Mouse (Mus musculus) kidney, postnatal 0 days (tissue): Measurements from ENCODE around the gene Prokr1. TPM values are rescaled to one million over a fixed set of nuclear protein-coding genes. Genes with fewer than 3 reads are reported as not detected.

Experiments
- ATAC-seq: fragments of 200-750 bp; cut with Nextera tagmentation; replicated peaks from 2 replicates; pipeline ENCODE4 v1.8.0; 2017; ENCODE audit warnings: low read depth, moderate number of reproducible peaks, moderate TSS enrichment, moderate library complexity; ENCODE audit not compliant: low FRiP score
- DNase-seq: peaks from one replicate; pipeline ENCODE4 v3.0.0-alpha.2; 2016; ENCODE audit warnings: low spot score
- H3K27ac ChIP-seq: fragments of 300-500 bp; sonication (generic); 2 replicates; pipeline ENCODE4 v1.5.1; 2014; ENCODE audit warnings: mild to moderate bottlenecking
- H3K27me3 ChIP-seq: fragments of 300-500 bp; sonication (generic); 2 replicates; pipeline ENCODE4 v1.6.1; 2014; ENCODE audit warnings: low read length, mixed read lengths; ENCODE audit not compliant: insufficient read depth
- H3K36me3 ChIP-seq: fragments of 300-500 bp; sonication (generic); 2 replicates; pipeline ENCODE4 v1.6.1; 2014; ENCODE audit warnings: low read length, mixed read lengths; ENCODE audit not compliant: insufficient read depth
- H3K4me1 ChIP-seq: fragments of 300-500 bp; sonication (generic); replicated peaks from 2 replicates; pipeline ENCODE4 v1.6.1; 2014; ENCODE audit warnings: antibody characterized with exemption, low read length, mixed read lengths; ENCODE audit not compliant: insufficient read depth
- H3K4me2 ChIP-seq: fragments of 300-500 bp; sonication (generic); 2 replicates; pipeline ENCODE4 v1.6.1; 2014; ENCODE audit warnings: mild to moderate bottlenecking, low read length, moderate library complexity, mixed read lengths
- H3K4me3 ChIP-seq: fragments of 300-500 bp; sonication (generic); replicated peaks from 2 replicates; pipeline ENCODE4 v1.5.1; 2014; ENCODE audit warnings: low read depth, low read length
- H3K9ac ChIP-seq: fragments of 300-500 bp; sonication (generic); 2 replicates; pipeline ENCODE4 v1.6.1; 2014; ENCODE audit warnings: low read depth, low read length
- H3K9me3 ChIP-seq: fragments of 300-500 bp; sonication (generic); replicated peaks from 2 replicates; pipeline ENCODE4 v1.6.1; 2016; ENCODE audit warnings: low read length, inconsistent platforms, mixed read lengths
- CTCF ChIP-seq: IDR thresholded peaks from 2 replicates; pipeline ENCODE4 v1.5.1; 2016; ENCODE audit warnings: antibody characterized with exemption, low read depth, mild to moderate bottlenecking, moderate library complexity
- WGBS: fragments of 180-500 bp; shearing (Covaris S2); extraction: QIAGEN DNeasy Blood & Tissue Kit; methylation state at CpG from one replicate; pipeline ENCODE4 v1.1.7; 2014; 5-methylcytosine and 5-hydroxymethylcytosine counted together
- polyA plus RNA-seq: library from polyadenylated mRNA; unstranded; fragments of >200 nt; fragmentation: Nextera tagmentation; extraction: Ambion mirVana; gene quantifications from 2 replicates; pipeline ENCODE4 v1.2.1, GENCODE M21; 2015

Prokr1 gene
- polyA plus RNA-seq, 1 experiment from 2014 or later = 2.5 TPM

DNA sequence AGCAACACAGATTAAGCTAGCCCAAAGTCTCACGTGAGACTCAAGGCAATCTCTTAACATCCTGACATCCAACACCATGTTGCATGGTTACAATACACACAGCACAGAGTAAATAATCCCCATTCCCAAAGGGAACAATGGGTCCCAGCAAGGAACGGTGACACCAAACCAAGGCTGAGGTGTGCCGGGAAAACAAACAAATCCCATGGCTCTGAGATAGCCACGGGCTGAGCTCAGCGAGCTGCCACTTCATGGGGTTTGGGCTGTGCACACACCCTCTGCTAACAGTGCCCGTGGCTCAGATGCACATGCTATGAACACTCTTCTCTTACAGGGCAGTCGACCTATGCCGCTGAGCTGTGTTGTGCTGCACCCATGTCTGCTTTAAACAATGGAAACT, 27.5 kb upstream of the Prokr1 start:
- no peak for ATAC-seq
- H3K9ac ChIP-seq = no peak overlapping the region
- 73% methylated on average over 8 of the region's 8 CpGs for WGBS
- DNase-seq = no peak
- H3K4me1 ChIP-seq = no peaks in the 10 kb centered on the region
- no peak overlapping the region for H3K4me3 ChIP-seq
- H3K27me3 ChIP-seq = no peaks in the 10 kb centered on the region
- H3K27ac ChIP-seq = no peak overlapping the region
- TF ChIP-seq CTCF = no peak
- H3K4me2 ChIP-seq = no peak overlapping the region
- H3K36me3 ChIP-seq = no peaks in the 10 kb centered on the region
- H3K9me3 ChIP-seq = no peaks in the 10 kb centered on the region

DNA sequence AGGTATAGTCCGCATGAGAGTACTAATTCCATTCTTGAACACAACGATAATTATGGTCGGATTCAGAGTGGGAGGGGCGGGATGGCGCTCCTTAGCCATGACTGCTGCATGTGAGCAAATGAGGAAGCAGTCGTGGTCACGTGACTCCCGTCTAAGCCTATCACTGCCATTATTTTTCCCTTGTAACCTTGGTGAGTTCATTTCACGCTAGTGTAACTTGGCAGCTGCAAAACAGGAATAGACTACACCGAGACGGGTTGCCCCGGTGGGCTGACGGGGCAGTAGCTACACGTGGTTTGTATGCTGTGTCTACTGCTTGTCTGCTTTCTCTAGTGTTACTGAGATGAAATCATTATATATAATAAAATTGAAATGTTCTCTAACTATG, 25.1 kb upstream of the Prokr1 start:
- 90% methylated on average over 14 of the region's 14 CpGs for WGBS
- H3K36me3 ChIP-seq = no peaks in the 10 kb centered on the region
- no peak for TF ChIP-seq CTCF

DNA sequence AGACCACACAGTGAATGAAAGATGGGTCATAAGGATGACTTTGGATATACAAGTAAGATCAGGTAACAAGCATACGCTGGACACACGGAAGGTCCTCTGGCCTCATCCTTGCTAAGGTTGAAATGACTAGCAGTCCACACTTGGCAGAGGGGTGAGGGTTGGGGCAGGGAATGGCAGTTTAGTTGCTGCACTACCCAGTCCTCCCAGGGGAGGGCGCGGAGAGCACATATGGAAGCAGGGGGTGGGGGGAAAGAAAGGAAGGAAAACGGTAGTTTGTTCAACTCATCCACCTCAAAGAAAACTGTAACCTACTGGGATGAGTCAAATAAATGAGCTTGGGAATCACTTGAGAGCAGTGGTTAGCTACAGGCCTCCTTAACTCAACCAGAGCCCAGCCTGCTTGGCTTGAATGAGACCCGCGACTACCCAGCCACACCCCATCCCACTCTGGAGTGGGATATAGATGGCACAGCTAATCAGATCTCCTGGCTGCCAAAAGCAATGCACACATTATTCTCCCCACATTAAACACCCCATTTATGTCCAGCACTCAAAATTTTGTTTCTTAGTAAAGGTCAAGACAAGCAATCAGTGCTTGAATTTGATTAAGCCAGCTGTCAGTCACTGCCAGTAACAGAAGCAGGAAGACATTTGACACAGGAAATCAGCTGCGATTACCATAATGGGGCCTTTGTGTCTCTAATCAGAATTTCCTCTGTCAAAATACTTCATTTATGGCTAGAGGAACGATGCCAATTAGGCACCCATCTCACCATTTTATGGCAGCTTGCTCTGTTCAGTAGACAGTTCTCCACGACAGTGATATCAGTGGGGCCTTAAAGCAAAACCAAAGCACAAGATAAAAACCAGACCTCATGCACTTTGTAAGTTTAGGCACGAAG, 24.5 kb upstream of the Prokr1 start:
- Histone ChIP-seq H3K4me2 (no peak overlapping the region), H3K27me3 (no peaks in the 10 kb centered on the region), H3K4me3 (no peak overlapping the region), H3K27ac (no peak overlapping the region), H3K36me3 (no peaks in the 10 kb centered on the region), H3K4me1 (no peaks in the 10 kb centered on the region), H3K9me3 (no peaks in the 10 kb centered on the region), H3K9ac (no peak overlapping the region)
- ATAC-seq (no peak), DNase-seq (peak; percentile 41)
- WGBS = 53% methylated on average over 11 of the region's 11 CpGs
- TF ChIP-seq CTCF = peak; percentile 64

More for the DNA sequence above, 25.1 kb upstream of the Prokr1 start:
- Histone ChIP-seq H3K27me3 (no peaks in the 10 kb centered on the region), H3K27ac (no peak overlapping the region), H3K4me1 (no peaks in the 10 kb centered on the region), H3K4me2 (no peak overlapping the region), H3K4me3 (no peak overlapping the region), H3K9me3 (no peaks in the 10 kb centered on the region), H3K9ac (no peak overlapping the region)
- DNase-seq = no peak
- ATAC-seq = no peak

DNA sequence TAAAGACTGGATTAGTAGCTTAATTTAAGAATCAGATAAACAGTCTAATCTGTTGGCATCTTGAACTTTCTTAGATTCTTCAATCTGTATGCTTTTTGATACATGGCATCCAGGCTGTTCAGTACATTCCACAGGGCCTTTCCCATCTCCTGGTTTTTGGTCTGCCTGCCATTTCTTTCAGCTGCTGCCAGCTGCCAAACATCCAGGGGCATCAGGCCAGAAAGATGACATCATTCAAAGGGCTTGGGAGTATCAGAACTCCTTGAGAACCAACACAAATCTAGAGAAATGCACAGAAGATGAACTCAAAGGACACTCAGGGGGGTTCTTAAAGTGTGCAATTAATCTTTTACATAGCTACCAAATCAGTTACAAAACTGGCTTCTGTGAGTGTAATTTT, 9.3 kb upstream of the Prokr1 start:
- Histone ChIP-seq H3K4me3 (no peak overlapping the region), H3K9ac (no peak overlapping the region), H3K4me2 (no peak overlapping the region), H3K4me1 (no peaks in the 10 kb centered on the region; the same call in 1 of the 2 replicates), H3K27ac (no peak overlapping the region), H3K36me3 (no peaks in the 10 kb centered on the region), H3K9me3 (no peaks in the 10 kb centered on the region), H3K27me3 (no peaks in the 10 kb centered on the region)
- DNase-seq (peak; percentile 19), ATAC-seq (no peak)
- TF ChIP-seq CTCF = no peak

DNA sequence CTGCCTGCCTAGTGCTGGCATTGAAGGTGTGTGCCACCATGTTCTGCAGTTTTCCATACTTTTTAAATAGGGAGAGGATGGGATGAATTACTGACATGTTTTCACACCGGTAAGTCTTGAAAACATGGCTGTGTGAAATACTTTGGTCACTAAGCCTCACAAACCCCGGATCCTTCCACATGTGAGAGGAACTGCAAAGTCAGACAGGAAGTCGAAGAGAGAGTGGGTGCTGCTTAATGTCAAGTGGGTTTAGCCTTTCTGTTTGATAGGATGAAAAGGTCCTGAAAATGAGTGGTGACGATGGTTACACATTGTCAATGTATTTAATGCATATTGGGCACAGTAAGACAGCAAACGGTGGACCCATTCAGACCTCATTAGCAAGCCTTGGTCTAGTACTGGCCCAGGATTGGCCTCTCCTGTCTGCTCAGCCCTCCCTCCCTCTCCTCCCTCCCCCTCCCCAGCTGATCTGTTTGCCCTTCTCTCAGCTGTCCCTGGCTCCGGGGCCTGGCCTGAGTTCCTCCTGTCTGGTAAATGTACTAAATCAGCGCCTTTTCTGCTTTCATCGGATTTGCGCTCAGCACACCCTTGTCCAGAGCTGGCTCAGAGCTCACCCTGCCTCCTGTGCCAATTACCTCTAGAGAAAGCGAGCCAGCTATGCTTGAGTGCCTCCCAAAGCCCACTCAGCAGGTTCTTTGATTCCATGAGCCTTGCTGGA, 6.7 kb upstream of the Prokr1 start:
- Histone ChIP-seq H3K27me3 (no peaks in the 10 kb centered on the region), H3K9ac (no peak overlapping the region), H3K36me3 (no peaks in the 10 kb centered on the region), H3K9me3 (no peaks in the 10 kb centered on the region), H3K4me3 (no peak overlapping the region), H3K27ac (peak overlapping the region; percentile 5; the same call in 1 of the 2 replicates), H3K4me2 (peak overlapping the region; percentile 21), H3K4me1 (no peaks in the 10 kb centered on the region; the same call in 1 of the 2 replicates)
- TF ChIP-seq CTCF = no peak
- DNase-seq = peak; percentile 49
- 51% methylated on average over 10 of the region's 10 CpGs for WGBS
- peak; percentile 82 for ATAC-seq

DNA sequence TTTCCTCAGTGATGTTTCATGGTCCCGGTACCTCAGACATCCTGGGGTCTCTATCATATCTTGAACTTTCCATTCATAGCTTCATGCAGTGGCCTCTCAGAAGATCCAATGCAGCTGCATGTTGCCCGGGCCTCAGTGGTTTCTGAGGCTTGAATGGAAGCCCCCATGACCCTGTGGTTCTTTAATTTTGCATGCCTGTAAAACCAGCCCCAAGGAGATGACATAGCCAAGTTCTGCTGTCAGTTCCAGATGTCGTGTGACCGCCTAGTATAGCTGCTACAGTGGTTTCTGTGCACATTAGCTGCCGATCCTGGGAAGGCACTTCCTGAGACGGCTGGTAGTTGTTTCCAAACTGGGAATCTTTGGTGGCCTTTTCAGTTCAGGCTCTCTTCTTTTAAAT, 3.6 kb upstream of the Prokr1 start:
- no peak overlapping the region for H3K9ac ChIP-seq
- WGBS = 76% methylated on average over 6 of the region's 6 CpGs
- H3K27ac ChIP-seq = no peak overlapping the region
- no peaks in the 10 kb centered on the region for H3K9me3 ChIP-seq
- H3K4me1 ChIP-seq = peaks cover 4% of the 10 kb centered on the region; the same call in 1 of the 2 replicates
- no peak overlapping the region for H3K4me2 ChIP-seq
- no peaks in the 10 kb centered on the region for H3K36me3 ChIP-seq
- TF ChIP-seq CTCF = no peak
- no peak overlapping the region for H3K4me3 ChIP-seq
- H3K27me3 ChIP-seq = no peaks in the 10 kb centered on the region
- no peak for DNase-seq
- ATAC-seq = no peak
